Mouse (Mus musculus): ENCODE measurements around the gene Nudcd2. TPM values are rescaled to one million over a fixed set of nuclear protein-coding genes. Genes with fewer than 3 reads are reported as not detected.

Nudcd2 gene
- total and polyA plus RNA-seq, 2 experiments from 2014 or later, result 29.0 to 56.3 TPM

- Histone ChIP-seq H3K9me3 (ENCODE audit: low read length) (no peaks in the 10 kb centered on the region), H3K36me3 (ENCODE audit: insufficient read depth) (peaks cover 18% of the 10 kb centered on the region), H3K4me1 (ENCODE audit: insufficient read depth) (peaks cover 8% of the 10 kb centered on the region; the same call in 1 of the 2 replicates), H3K27ac (ENCODE audit: low read depth, low read length) (peak overlapping the region; percentile 54; the same call in 1 of the 2 replicates), H3K4me3 (ENCODE audit: low read depth, low read length) (peak overlapping the region; percentile 90), H3K27me3 (ENCODE audit: insufficient read depth, low read length) (no peaks in the 10 kb centered on the region), H3K4me2 (ENCODE audit: low read depth) (peak overlapping the region; percentile 93), H3K9ac (peak overlapping the region; percentile 84)
- TF ChIP-seq CTCF (IDR thresholded peaks at IDR 0.05; ENCODE audit: low read depth), result no peak
- ATAC-seq (no peak), DNase-seq (no peak)
- 4% methylated on average over 11 of the region's 11 CpGs for WGBS
Measured at GRCm38 (mm10) chr11:40734251-40734752, 835 bp downstream of the Nudcd2 start.

GRCm38 (mm10) chr11:40737369-40737768, 3.9 kb downstream of the Nudcd2 start:
- no peaks in the 10 kb centered on the region for H3K9me3 ChIP-seq (ENCODE audit: low read length)
- peaks cover 32% of the 10 kb centered on the region for H3K36me3 ChIP-seq (ENCODE audit: insufficient read depth)
- no peak overlapping the region for H3K4me2 ChIP-seq (ENCODE audit: low read depth)
- no peak for ATAC-seq
- no peak for TF ChIP-seq CTCF (IDR thresholded peaks at IDR 0.05; ENCODE audit: low read depth)
- no peak overlapping the region for H3K9ac ChIP-seq
- peaks cover 8% of the 10 kb centered on the region; the same call in 1 of the 2 replicates for H3K4me1 ChIP-seq (ENCODE audit: insufficient read depth)
- no peak overlapping the region for H3K4me3 ChIP-seq (ENCODE audit: low read depth, low read length)
- no peaks in the 10 kb centered on the region for H3K27me3 ChIP-seq (ENCODE audit: insufficient read depth, low read length)
- WGBS, result 81% methylated on average over 3 of the region's 3 CpGs
- H3K27ac ChIP-seq (ENCODE audit: low read depth, low read length), result no peak overlapping the region
- DNase-seq, result no peak

DNA sequence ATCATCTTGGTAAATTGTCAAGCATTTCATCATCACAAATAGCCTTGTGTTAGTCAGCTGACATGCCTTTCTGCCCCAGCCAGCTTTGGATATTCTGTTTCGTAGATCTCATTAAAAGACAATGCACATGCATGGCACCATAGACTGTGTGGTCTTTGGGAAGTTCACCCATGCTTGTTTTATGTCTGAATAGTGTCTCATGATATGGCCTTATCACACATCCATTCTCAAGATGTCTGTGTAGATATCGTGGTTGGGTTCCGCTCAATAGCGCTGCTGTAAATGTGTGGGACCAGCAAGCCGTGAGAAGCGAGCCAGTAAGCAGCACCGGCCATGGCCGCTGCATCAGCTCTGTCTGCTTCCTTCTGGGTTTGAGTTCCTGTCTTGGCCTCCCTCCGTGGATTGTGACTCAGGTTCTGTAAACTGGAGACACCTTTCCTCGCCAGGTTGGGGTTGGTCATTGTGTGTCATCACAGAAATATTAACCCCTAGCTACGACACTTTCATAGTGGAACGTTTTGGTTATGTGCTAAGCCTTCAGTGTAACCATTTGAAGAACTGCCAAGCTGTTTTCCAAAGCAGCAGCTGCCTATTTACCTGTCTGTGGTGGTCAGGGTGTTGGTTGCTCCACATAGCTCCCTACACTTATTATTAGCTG, 8.3 kb downstream of the Nudcd2 start:
- DNase-seq (no peak), ATAC-seq (no peak)
- Histone ChIP-seq H3K9me3 (ENCODE audit: low read length) (no peaks in the 10 kb centered on the region), H3K36me3 (ENCODE audit: insufficient read depth) (peaks cover 28% of the 10 kb centered on the region), H3K27ac (ENCODE audit: low read depth, low read length) (no peak overlapping the region), H3K9ac (no peak overlapping the region), H3K4me2 (ENCODE audit: low read depth) (no peak overlapping the region), H3K27me3 (ENCODE audit: insufficient read depth, low read length) (no peaks in the 10 kb centered on the region), H3K4me3 (ENCODE audit: low read depth, low read length) (no peak overlapping the region), H3K4me1 (ENCODE audit: insufficient read depth) (no peaks in the 10 kb centered on the region)
- 92% methylated on average over 12 of the region's 12 CpGs for WGBS
- TF ChIP-seq CTCF (IDR thresholded peaks at IDR 0.05; ENCODE audit: low read depth), result no peak

DNA sequence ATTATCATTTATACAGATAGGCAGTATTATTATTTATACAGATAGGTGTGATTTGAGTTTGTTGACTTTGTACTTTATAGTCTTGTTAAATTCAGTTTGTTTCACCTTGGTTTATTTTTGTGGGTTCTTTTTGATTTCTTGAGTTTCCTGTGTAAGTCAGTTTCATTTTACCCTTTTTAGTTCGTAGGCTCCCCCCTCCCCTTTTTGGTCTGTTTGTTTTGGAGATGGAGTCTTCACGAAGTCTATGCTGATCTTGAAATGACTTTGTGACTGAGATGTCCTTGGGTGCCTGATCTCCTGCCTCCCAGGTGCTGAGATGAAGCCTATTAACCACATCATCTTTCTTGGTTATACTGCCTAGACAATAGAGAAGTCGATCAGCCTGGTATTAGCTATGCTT, 10.9 kb downstream of the Nudcd2 start:
- Histone ChIP-seq H3K4me1 (ENCODE audit: insufficient read depth) (no peaks in the 10 kb centered on the region), H3K9ac (no peak overlapping the region), H3K36me3 (ENCODE audit: insufficient read depth) (peaks cover 15% of the 10 kb centered on the region), H3K4me2 (ENCODE audit: low read depth) (no peak overlapping the region), H3K9me3 (ENCODE audit: low read length) (no peaks in the 10 kb centered on the region), H3K27me3 (ENCODE audit: insufficient read depth, low read length) (no peaks in the 10 kb centered on the region), H3K4me3 (ENCODE audit: low read depth, low read length) (no peak overlapping the region), H3K27ac (ENCODE audit: low read depth, low read length) (no peak overlapping the region)
- DNase-seq, result no peak
- no peak for TF ChIP-seq CTCF (IDR thresholded peaks at IDR 0.05; ENCODE audit: low read depth)
- no peak for ATAC-seq
- 88% methylated on average over 3 of the region's 3 CpGs for WGBS

DNA sequence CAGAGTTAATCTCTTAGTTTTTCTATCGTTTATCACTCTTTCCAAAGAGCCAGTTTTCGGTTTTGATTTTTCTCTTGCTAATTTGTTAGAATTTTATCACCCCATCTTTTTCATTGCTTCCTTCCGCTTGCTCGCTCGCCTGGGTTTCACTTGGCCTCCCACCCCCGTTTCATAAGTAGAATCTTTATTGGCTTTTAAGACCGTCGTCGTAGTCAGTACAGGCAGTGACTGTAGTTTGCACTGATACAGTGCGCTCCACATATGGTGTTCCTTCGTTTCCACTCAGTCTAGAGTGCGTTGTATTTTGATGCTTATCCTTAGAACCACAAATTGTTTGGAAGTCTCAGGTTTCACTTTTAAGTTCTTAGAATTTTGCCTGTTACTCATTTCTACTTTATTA, 12.9 kb downstream of the Nudcd2 start:
- no peak for ATAC-seq
- TF ChIP-seq CTCF (IDR thresholded peaks at IDR 0.05; ENCODE audit: low read depth), result no peak

DNA sequence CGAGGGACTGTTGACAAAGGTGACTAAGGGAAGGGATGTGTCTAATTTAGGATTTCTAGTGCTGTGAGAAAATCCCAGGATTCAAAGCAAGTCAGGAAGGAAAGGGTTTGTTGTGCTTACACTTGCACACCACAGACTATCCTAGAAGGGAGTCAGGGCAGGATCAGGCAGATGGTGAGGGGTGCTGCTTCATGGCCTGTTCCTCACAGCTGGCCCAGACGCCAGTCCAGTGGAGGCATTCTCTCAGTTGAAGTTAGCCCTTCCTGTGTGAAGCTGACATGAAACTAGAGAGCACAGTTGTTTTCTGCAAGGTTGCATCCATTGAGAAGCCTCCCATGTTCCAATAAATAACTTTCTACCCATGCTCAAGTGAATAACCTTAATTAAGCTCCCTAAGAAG, 14.2 kb downstream of the Nudcd2 start:
- Histone ChIP-seq H3K4me2 (ENCODE audit: low read depth) (no peak overlapping the region), H3K36me3 (ENCODE audit: insufficient read depth) (peaks cover 4% of the 10 kb centered on the region; the same call in 1 of the 2 replicates), H3K9ac (no peak overlapping the region), H3K27ac (ENCODE audit: low read depth, low read length) (no peak overlapping the region), H3K27me3 (ENCODE audit: insufficient read depth, low read length) (no peaks in the 10 kb centered on the region), H3K4me3 (ENCODE audit: low read depth, low read length) (no peak overlapping the region), H3K9me3 (ENCODE audit: low read length) (no peaks in the 10 kb centered on the region), H3K4me1 (ENCODE audit: insufficient read depth) (no peaks in the 10 kb centered on the region)
- DNase-seq (no peak), ATAC-seq (no peak)
- TF ChIP-seq CTCF (IDR thresholded peaks at IDR 0.05; ENCODE audit: low read depth), result no peak
- 69% methylated on average over 2 of the region's 2 CpGs for WGBS

More for the DNA sequence above, 12.9 kb downstream of the Nudcd2 start:
- Histone ChIP-seq H3K4me3 (ENCODE audit: low read depth, low read length) (no peak overlapping the region), H3K9me3 (ENCODE audit: low read length) (no peaks in the 10 kb centered on the region), H3K36me3 (ENCODE audit: insufficient read depth) (peaks cover 10% of the 10 kb centered on the region), H3K4me1 (ENCODE audit: insufficient read depth) (no peaks in the 10 kb centered on the region), H3K4me2 (ENCODE audit: low read depth) (no peak overlapping the region), H3K27ac (ENCODE audit: low read depth, low read length) (no peak overlapping the region), H3K9ac (no peak overlapping the region), H3K27me3 (ENCODE audit: insufficient read depth, low read length) (no peaks in the 10 kb centered on the region)
- DNase-seq, result no peak
- WGBS, result 92% methylated on average over 12 of the region's 12 CpGs

- ATAC-seq (no peak), DNase-seq (no peak)
- Histone ChIP-seq H3K36me3 (ENCODE audit: insufficient read depth) (peaks cover 4% of the 10 kb centered on the region; the same call in 1 of the 2 replicates), H3K27ac (ENCODE audit: low read depth, low read length) (no peak overlapping the region), H3K9me3 (ENCODE audit: low read length) (no peaks in the 10 kb centered on the region), H3K9ac (no peak overlapping the region), H3K27me3 (ENCODE audit: insufficient read depth, low read length) (no peaks in the 10 kb centered on the region), H3K4me3 (ENCODE audit: low read depth, low read length) (no peak overlapping the region), H3K4me1 (ENCODE audit: insufficient read depth) (peaks cover 4% of the 10 kb centered on the region; the same call in 1 of the 2 replicates), H3K4me2 (ENCODE audit: low read depth) (no peak overlapping the region)
- TF ChIP-seq CTCF (IDR thresholded peaks at IDR 0.05; ENCODE audit: low read depth), result no peak
- WGBS, result 74% methylated on average over 6 of the region's 6 CpGs
Measured at GRCm38 (mm10) chr11:40753836-40754235, 20.4 kb downstream of the Nudcd2 start.

Data from forebrain, postnatal 0 days (tissue).